Mouse (Mus musculus) olfactory bulb, adult 2 months (tissue): ENCODE results near the gene Spaca9.

Experiments used
- CTCF ChIP-seq: fragments of 200-500 bp; IDR thresholded peaks from 2 replicates; pipeline ENCODE4 v1.5.1; 2012; ENCODE audit warnings: low read depth, mild to moderate bottlenecking, low read length, moderate library complexity; ENCODE audit not compliant: insufficient read depth
- POLR2A ChIP-seq: fragments of 200-500 bp; IDR thresholded peaks from 2 replicates; pipeline ENCODE4 v1.6.1; 2012; ENCODE audit warnings: mild to moderate bottlenecking, low read depth, low read length, moderate library complexity; ENCODE audit not compliant: insufficient read depth

GRCm38 (mm10) chr2:28698566-28698965 is 961 bp downstream of the Spaca9 start:
- TF ChIP-seq CTCF (no peak), POLR2A (no peak)
